8 mouse cellular contexts compared by ENCODE assay signal in the genomic region with DNA sequence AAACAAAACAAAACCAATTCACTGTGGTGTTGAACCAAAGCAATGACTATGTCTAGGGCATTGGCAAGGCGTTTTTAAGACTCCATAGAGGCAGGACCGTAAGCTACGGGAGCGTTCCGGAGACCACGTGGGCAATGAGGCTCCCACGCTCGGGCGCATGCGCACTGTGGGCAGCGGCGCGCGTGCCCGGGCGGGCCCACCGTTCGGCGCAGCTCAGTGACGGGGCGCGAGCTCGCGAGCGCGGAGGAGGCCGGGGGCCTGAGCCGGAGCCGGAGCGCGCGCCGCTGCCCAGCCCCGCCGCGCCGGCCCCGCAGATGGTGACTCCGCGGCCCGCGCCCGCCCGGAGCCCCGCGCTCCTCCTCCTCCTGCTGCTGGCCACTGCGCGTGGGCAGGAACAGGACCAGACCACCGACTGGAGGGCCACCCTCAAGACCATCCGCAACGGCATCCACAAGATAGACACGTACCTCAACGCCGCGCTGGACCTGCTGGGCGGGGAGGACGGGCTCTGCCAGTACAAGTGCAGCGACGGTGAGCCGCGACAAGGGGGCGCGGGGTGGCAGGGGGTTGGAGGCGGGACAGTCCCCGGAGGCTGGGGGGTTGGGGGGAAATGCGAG. TPM values are rescaled to one million over a fixed set of nuclear protein-coding genes. Genes with fewer than 3 reads are reported as not detected.
DNase-seq lines count a peak whose midpoint lies in the region; ATAC-seq and TF ChIP-seq lines count a peak whose summit lies in the region.

A gene (plus strand): TSS at position 202 of the 617 bp plus-strand sequence.

- DNase-seq in MEL (ENCODE audit: low read depth, low spot score) = peak; percentile 92
- DNase-seq in cerebellum, adult 2 months = peak; percentile 93 to 94
- DNase-seq in forebrain, postnatal 0 days = peak; percentile 97
- peak; percentile 89 to 91 for DNase-seq in heart, postnatal 36 days
- DNase-seq in layer of hippocampus, adult 18-20 months (ENCODE audit: low spot score in 2 of 2) = peak; percentile 89 to 95
- peak; percentile 86 to 90 for DNase-seq in lung, adult 18-20 months
- DNase-seq in testis, postnatal 10 days (ENCODE audit: low spot score) = peak; percentile 96

- under 1% methylated on average over 66 of the region's 66 CpGs for whole genome bisulfite sequencing in cerebellum, adult 2 months
- WGBS in forebrain, postnatal 0 days = 2% methylated on average over 54 of the region's 66 CpGs
- WGBS in neural tube, embryonic 15.5 days = under 1% methylated on average over 61 of the region's 66 CpGs

- TF ChIP-seq RAD21 in MEL (IDR thresholded peaks at IDR 0.05; ENCODE audit: low read depth, low read length) = no peak

- H3K4me2 ChIP-seq in forebrain, postnatal 0 days (ENCODE audit: low read depth) = peak within 1 kb of the TSS; percentile 93
- peak within 1 kb of the TSS; percentile 96 for H3K4me2 ChIP-seq in neural tube, embryonic 15.5 days

- peaks cover 32% of the 10 kb centered on the region for H3K79me2 ChIP-seq in MEL (ENCODE audit: control insufficient read depth, insufficient read depth, low read length, poor library complexity)

- intact Hi-C loops in heart, postnatal 36 days (cut with DNase I) = loop anchor here (2.0 to 10.0 kb wide), 3 partner anchors 50 to 826 kb away; a partner anchor contains a TSS

- ATAC-seq in forebrain, postnatal 0 days = peak; percentile 96
- ATAC-seq in neural tube, embryonic 15.5 days (ENCODE audit: low FRiP score) = peak; percentile 96

- H3K36me3 ChIP-seq in MEL (ENCODE audit: control insufficient read depth in 1 of 2, insufficient read depth in 2 of 2, low read length in 2 of 2) = peaks cover under 1 to 20% of the 10 kb centered on the region in 2 experiments
- no peaks in the 10 kb centered on the region for H3K36me3 ChIP-seq in forebrain, postnatal 0 days (ENCODE audit: insufficient read depth)
- H3K36me3 ChIP-seq in neural tube, embryonic 15.5 days = no peaks in the 10 kb centered on the region

- no peaks in the 10 kb centered on the region for H3K9me3 ChIP-seq in MEL (replicated peaks; ENCODE audit: insufficient read depth, low read length)
- H3K9me3 ChIP-seq in forebrain, postnatal 0 days (ENCODE audit: low read length) = no peaks in the 10 kb centered on the region
- H3K9me3 ChIP-seq in neural tube, embryonic 15.5 days (replicated peaks) = no peaks in the 10 kb centered on the region

- H3K27me3 ChIP-seq in MEL (ENCODE audit: control insufficient read depth in 1 of 2, insufficient read depth in 2 of 2, low read length in 2 of 2) = no peaks in the 10 kb centered on the region
- H3K27me3 ChIP-seq in cerebellum, adult 2 months (ENCODE audit: control insufficient read depth, insufficient read depth, low read length) = no peaks in the 10 kb centered on the region
- no peaks in the 10 kb centered on the region for H3K27me3 ChIP-seq in forebrain, postnatal 0 days (ENCODE audit: insufficient read depth, low read length)
- no peaks in the 10 kb centered on the region for H3K27me3 ChIP-seq in neural tube, embryonic 15.5 days (replicated peaks)

- peak within 1 kb of the TSS; percentile 77 to 89 for H3K4me3 ChIP-seq in MEL (ENCODE audit: control insufficient read depth in 1 of 2, insufficient read depth in 1 of 2, low read depth in 2 of 2, low read length in 2 of 2)
- peak within 1 kb of the TSS; percentile 81 for H3K4me3 ChIP-seq in cerebellum, adult 2 months (replicated peaks; ENCODE audit: insufficient read depth, low read depth, low read length)
- H3K4me3 ChIP-seq in forebrain, postnatal 0 days (ENCODE audit: low read depth, low read length) = peak within 1 kb of the TSS; percentile 92
- H3K4me3 ChIP-seq in neural tube, embryonic 15.5 days (replicated peaks) = peak within 1 kb of the TSS; percentile 55

- TF ChIP-seq CTCF in MEL (IDR thresholded peaks at IDR 0.05 in 2 of 3, conservative IDR thresholded peaks at IDR 0.05 in 1 of 3; ENCODE audit: control insufficient read depth in 1 of 3, insufficient read depth in 1 of 3, low read depth in 2 of 3, low read length in 3 of 3, poor library complexity in 1 of 3, severe bottlenecking in 1 of 3) = no peak
- no peak for TF ChIP-seq CTCF in cerebellum, adult 2 months (IDR thresholded peaks at IDR 0.05; ENCODE audit: borderline replicate concordance, insufficient read depth, low read depth, low read length)
- peak; percentile 50 for TF ChIP-seq CTCF in forebrain, postnatal 0 days (IDR thresholded peaks at IDR 0.05; ENCODE audit: low read depth)

- H3K4me1 ChIP-seq in MEL (ENCODE audit: control insufficient read depth in 1 of 2, insufficient read depth in 2 of 2, low read length in 2 of 2) = peaks cover 11 to 35% of the 10 kb centered on the region in 2 experiments
- no peaks in the 10 kb centered on the region for H3K4me1 ChIP-seq in cerebellum, adult 2 months (ENCODE audit: control insufficient read depth, insufficient read depth, low read length)
- H3K4me1 ChIP-seq in forebrain, postnatal 0 days (ENCODE audit: insufficient read depth) = peaks cover 6% of the 10 kb centered on the region; the same call in 1 of the 2 replicates
- peaks cover 14% of the 10 kb centered on the region for H3K4me1 ChIP-seq in neural tube, embryonic 15.5 days

- peak within 1 kb of the TSS; percentile 53 for H3K27ac ChIP-seq in MEL (ENCODE audit: control insufficient read depth, low read depth, low read length)
- 0 out of 2 replicates have a peak within 1 kb of the TSS, but pooled peaks have one; percentile 35 for H3K27ac ChIP-seq in cerebellum, adult 2 months (ENCODE audit: insufficient read depth, low read length)
- H3K27ac ChIP-seq in forebrain, postnatal 0 days (ENCODE audit: low read depth, low read length) = peak within 1 kb of the TSS; percentile 79
- H3K27ac ChIP-seq in neural tube, embryonic 15.5 days (replicated peaks) = peak within 1 kb of the TSS; percentile 85

- H3K9ac ChIP-seq in MEL (ENCODE audit: control insufficient read depth, low read depth, low read length, poor library complexity, severe bottlenecking) = peak within 1 kb of the TSS; percentile 91
- H3K9ac ChIP-seq in forebrain, postnatal 0 days = peak within 1 kb of the TSS; percentile 72
- peak within 1 kb of the TSS; percentile 76 for H3K9ac ChIP-seq in neural tube, embryonic 15.5 days (replicated peaks)

- TF ChIP-seq POLR2A in MEL (IDR thresholded peaks at IDR 0.05; ENCODE audit: control insufficient read depth in 1 of 2, insufficient read depth in 1 of 2, low read depth in 1 of 2, low read length in 2 of 2, poor library complexity in 1 of 2) = peak; percentile 48 to 74
- TF ChIP-seq POLR2A in cerebellum, adult 2 months (IDR thresholded peaks at IDR 0.05; ENCODE audit: borderline replicate concordance, insufficient read depth, low read length) = 0 out of 2 replicates have a peak, but pooled peaks have one; percentile 54

- TF ChIP-seq EP300 in MEL (IDR thresholded peaks at IDR 0.05; ENCODE audit: low read depth in 1 of 2, low read length in 2 of 2) = no peak

TF ChIP-seq in MEL, 35 proteins besides CTCF, POLR2A, EP300 and RAD21 (continues in another document):
- TF ChIP-seq POLR2AphosphoS2 (IDR thresholded peaks at IDR 0.05; ENCODE audit: low read length) = peak; percentile 56; the same call in 1 of the 2 replicates
- TF ChIP-seq MYC (IDR thresholded peaks at IDR 0.05; ENCODE audit: low read depth, low read length) = peak; percentile 97
- no peak for TF ChIP-seq ZC3H11A (IDR thresholded peaks at IDR 0.05; ENCODE audit: low read depth, low read length)
- TF ChIP-seq MXI1 (IDR thresholded peaks at IDR 0.05; ENCODE audit: low read depth, low read length) = peak; percentile 95
- TF ChIP-seq ZKSCAN1 (IDR thresholded peaks at IDR 0.05; ENCODE audit: low read depth, low read length) = no peak
- TF ChIP-seq TAL1 (IDR thresholded peaks at IDR 0.05; ENCODE audit: low read length) = no peak
- peak; percentile 75 for TF ChIP-seq SIN3A (IDR thresholded peaks at IDR 0.05; ENCODE audit: low read length)
- TF ChIP-seq HCFC1 (IDR thresholded peaks at IDR 0.05; ENCODE audit: low read depth, low read length) = peak; percentile 70
- TF ChIP-seq NRF1 (IDR thresholded peaks at IDR 0.05; ENCODE audit: insufficient read depth, low read depth, low read length, poor library complexity, severe bottlenecking) = peak; percentile 93
- TF ChIP-seq ELF1 (IDR thresholded peaks at IDR 0.05; ENCODE audit: low read depth, low read length) = no peak
- TF ChIP-seq NELFE (IDR thresholded peaks at IDR 0.05; ENCODE audit: low read depth, low read length) = peak; percentile 80
- TF ChIP-seq ZMIZ1 (IDR thresholded peaks at IDR 0.05; ENCODE audit: low read depth, low read length) = no peak
- no peak for TF ChIP-seq CHD1 (IDR thresholded peaks at IDR 0.05; ENCODE audit: low read depth, low read length)
- no peak for TF ChIP-seq RCOR1 (IDR thresholded peaks at IDR 0.05; ENCODE audit: low read depth, low read length)
- no peak for TF ChIP-seq JUND (IDR thresholded peaks at IDR 0.05; ENCODE audit: low read depth, low read length)
- TF ChIP-seq ETS1 (IDR thresholded peaks at IDR 0.05; ENCODE audit: low read depth, low read length) = no peak
- no peak; the same call in 1 of the 2 replicates for TF ChIP-seq KAT2A (conservative IDR thresholded peaks at IDR 0.05; ENCODE audit: low read depth, low read length)
- TF ChIP-seq CHD2 (IDR thresholded peaks at IDR 0.05; ENCODE audit: low read length) = no peak
- TF ChIP-seq USF2 (IDR thresholded peaks at IDR 0.05; ENCODE audit: borderline replicate concordance in 1 of 2, insufficient read depth in 1 of 2, low read depth in 1 of 2, low read length in 2 of 2) = peak; percentile 33 to 78; a peak in 3 of 4 replicates
- TF ChIP-seq E2F4 (IDR thresholded peaks at IDR 0.05; ENCODE audit: borderline replicate concordance, low read depth, low read length) = no peak
- no peak for TF ChIP-seq MYB (IDR thresholded peaks at IDR 0.05; ENCODE audit: low read depth, low read length)
- no peak for TF ChIP-seq MEF2A (IDR thresholded peaks at IDR 0.05; ENCODE audit: extremely low read depth, insufficient replicate concordance, low read depth, low read length, poor library complexity, severe bottlenecking)
- 0 out of 2 replicates have a peak, but pooled peaks have one; percentile 24 for TF ChIP-seq TCF12 (IDR thresholded peaks at IDR 0.05; ENCODE audit: low read depth, low read length)
- TF ChIP-seq SMC3 (IDR thresholded peaks at IDR 0.05; ENCODE audit: low read depth, low read length) = no peak

RNA-seq across cellular contexts. Expression of the gene that starts here (rescaled TPM):
- total RNA-seq in MEL (2012; rRNA removed) = 93.5 and 101 TPM in 2 replicates
- polyA plus RNA-seq in MEL (2012; ENCODE audit: insufficient read depth in 1 of 2, insufficient read length in 2 of 2, low read depth in 1 of 2, low replicate concordance in 2 of 2, missing spikeins in 1 of 2) = 100 to 1,000 TPM in 1 of 2 experiments, 10 to 100 TPM in 1; 89.8 to 251 TPM
- polyA plus RNA-seq in cerebellum, adult 2 months (2012; rRNA removed) = 30.8 and 32.3 TPM in 2 replicates
- 28.4 and 28.7 TPM in 2 replicates for total RNA-seq in forebrain, postnatal 0 days (2014; rRNA removed)
- 51.7 and 55.3 TPM in 2 replicates for polyA plus RNA-seq in forebrain, postnatal 0 days (2015; fragmentation: Nextera tagmentation; extraction: Ambion mirVana)
- 10 to 100 TPM; 41.2 to 53.0 TPM for total RNA-seq in heart, postnatal 36 days (2021)
- 10 to 100 TPM; 22.3 to 23.6 TPM for total RNA-seq in layer of hippocampus, adult 18-20 months (2021)
- polyA plus RNA-seq in neural tube, embryonic 15.5 days (2015; fragmentation: Nextera tagmentation; extraction: Ambion mirVana) = 37.5 and 43.4 TPM in 2 replicates

Comparison
In these comparisons a context has a peak if more than half of its experiments do, and no peak if none do; other contexts are left out.
1. Peak in every context shown above with its lines: DNase-seq, ATAC-seq, H3K4me3 ChIP-seq and H3K27ac ChIP-seq.
2. H3K27ac ChIP-seq: peak in every context shown above with its lines; median percentile 85 in neural tube, embryonic 15.5 days; 79 in forebrain, postnatal 0 days; 53 in MEL; 35 in cerebellum, adult 2 months.